Mouse (Mus musculus) liver, adult (tissue): ENCODE data around the gene Gnb1l.

Experiments
- GATA4 ChIP-seq: IDR thresholded peaks from 2 replicates; pipeline ENCODE4 v1.6.1; 2014; ENCODE audit warnings: mild to moderate bottlenecking, low read length; ENCODE audit not compliant: insufficient replicate concordance

Gnb1l gene

DNA sequence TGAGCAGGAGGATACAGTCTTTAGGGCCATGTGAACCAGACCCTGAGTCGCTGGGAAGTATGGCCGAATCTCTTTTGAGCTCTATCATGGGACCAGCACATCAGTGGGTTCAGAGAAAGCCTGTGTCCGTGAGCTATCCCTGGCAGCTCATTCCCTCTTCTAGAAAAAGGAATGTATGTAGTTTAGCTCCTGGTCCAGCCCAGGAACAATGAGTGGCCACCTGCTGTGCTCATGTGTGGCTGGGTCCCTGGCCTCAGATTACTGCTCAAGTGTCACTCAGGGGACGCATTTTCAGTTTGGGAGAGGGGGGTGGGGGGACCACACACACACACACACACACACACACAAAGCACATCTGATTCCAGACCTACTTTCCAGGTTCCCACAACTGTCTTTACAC lies 26.1 kb upstream of the Gnb1l start:
- TF ChIP-seq GATA4, result no peak

DNA sequence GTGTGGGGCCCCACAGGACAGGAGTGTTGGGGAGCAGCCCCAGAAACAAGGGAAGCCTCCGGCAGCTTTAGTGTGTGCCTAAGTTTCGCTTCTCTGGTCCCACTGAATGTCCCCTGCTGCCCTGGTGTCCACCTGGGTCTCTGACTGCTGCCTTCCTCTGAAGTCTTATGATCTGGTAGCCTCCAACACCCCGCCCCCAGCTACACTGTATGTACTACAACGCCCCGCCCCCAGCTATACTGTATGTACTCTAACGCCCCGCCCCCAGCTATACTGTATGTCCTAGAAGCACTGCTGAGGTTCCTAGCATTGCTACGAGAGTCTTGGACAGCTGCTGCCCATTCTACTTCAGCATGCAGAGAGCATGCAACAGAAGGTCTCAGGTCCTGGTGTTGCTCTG lies 25.5 kb upstream of the Gnb1l start:
- TF ChIP-seq GATA4, result no peak

DNA sequence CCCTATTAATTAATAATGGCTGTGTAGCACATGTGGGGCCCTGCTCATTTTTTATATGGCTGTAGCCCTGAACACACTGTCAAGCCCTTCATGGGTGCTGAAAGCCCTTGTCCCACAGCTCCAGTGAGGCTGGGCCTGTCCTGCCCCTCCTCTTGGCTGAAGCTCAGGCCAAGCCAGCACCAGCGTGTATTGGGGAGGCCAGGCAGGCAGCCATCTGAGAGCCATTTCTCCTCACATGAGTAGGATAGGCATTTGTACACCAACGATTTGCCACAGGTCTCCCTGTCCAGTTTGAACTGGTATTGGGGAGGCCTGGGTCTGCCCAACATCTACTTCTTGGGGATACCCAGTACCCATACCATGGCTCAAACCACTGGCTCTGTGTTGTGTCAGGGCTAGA lies 24.5 kb upstream of the Gnb1l start:
- TF ChIP-seq GATA4, result no peak

DNA sequence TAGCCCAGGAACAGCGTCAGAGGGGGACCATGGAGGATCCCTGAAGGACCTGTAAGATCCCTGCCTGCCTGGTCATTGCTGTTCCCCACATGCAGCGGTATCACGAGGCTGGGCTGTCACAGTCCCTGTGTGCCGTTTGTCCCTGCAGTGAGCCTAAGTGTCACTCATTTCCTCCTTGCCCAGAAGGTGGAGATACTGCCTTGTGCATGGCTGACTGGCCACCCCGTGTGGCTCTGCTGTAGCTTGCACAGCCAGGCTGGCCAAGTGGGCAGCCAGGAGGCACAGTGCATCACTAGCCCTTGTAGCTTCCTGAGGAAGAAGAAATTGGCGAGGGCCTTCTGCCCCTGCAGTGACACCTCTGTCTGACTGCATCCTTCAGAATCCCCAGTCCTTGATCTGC lies 20.5 kb upstream of the Gnb1l start:
- TF ChIP-seq GATA4, result no peak

DNA sequence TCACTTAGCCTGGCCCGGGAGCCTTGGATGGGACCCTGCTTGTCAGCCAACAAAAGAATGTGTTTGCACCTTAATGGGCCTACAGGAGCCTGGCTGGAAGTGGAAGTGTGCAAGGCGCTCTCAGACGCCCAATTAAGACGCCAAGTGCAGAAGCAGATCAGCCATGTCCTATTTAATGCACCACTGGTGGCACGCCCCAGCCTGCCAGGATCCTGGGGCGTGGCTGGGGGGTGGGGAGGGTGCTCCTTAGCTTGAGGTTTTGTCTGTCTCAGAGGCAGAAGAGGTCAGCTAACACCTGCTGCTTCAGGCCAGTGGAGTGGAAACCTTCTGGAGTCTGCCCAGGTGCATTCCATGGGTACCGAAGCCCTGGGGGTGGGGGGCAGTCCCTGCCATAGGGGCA lies 18.8 kb upstream of the Gnb1l start:
- TF ChIP-seq GATA4, result no peak

DNA sequence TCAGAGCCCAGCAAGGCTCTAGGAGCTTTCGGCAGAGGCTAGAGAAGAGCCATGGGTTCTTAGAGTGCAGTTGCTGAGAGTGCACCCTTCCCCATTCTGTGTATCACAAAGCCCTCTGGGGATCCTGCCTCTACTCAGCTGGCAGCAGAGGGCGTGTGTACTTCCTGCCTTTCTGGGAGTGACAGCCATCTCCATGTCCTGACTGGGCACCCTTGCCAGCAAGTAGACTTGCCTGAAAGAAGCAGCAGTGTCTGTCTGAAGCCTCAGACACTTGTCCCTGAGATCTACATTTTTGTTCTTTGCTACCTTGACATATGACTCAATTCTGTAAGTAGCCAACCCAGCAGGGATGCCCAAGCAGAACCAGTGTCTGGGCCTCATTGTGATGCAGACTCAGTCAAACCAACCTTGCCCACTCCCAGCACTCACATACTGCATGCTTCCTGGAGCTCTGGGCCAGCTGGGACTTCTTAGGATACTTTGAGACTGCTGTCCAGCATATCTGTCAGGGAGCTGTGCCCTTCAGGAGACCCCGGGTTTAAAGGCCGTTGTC lies 17.5 kb upstream of the Gnb1l start:
- no peak for TF ChIP-seq GATA4

DNA sequence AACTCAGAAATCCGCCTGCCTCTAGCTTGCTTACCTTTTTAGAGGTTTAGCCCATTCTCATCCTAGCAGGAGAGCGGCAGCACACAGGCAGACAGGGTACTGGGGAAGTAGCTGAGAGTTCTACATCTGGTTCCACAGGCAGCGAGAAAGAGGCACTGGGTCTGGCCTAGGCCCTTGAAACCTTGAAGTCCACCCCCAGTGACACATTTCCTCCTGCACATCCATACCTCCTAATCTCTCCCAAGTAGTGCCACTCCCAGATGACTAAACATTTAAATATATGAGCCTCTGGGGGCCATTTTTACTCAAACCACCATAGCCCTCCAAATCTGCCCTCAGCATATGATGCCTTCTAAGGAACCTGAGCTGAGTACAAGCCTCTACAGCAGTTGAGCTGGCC lies 16.1 kb upstream of the Gnb1l start:
- TF ChIP-seq GATA4, result no peak

DNA sequence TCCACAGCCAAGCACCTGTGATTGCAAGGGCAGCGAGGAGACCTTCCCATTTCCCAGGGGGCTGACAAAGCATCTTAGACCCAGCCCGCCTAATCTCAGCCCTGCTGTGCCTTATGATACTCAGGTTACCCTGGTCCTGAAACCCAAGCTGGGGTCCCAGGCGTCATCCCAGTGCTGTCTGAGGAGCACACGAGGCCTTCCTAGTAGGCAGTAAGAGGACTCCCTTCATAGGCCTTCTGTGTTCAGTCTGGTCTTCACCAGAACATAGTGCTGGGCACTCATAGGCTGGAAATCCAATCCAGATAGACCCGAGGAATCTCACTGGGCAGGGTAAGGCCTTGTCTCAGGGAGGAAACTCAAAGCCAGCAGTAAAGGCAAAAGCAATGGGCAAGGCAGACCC lies 14.7 kb upstream of the Gnb1l start:
- no peak for TF ChIP-seq GATA4

DNA sequence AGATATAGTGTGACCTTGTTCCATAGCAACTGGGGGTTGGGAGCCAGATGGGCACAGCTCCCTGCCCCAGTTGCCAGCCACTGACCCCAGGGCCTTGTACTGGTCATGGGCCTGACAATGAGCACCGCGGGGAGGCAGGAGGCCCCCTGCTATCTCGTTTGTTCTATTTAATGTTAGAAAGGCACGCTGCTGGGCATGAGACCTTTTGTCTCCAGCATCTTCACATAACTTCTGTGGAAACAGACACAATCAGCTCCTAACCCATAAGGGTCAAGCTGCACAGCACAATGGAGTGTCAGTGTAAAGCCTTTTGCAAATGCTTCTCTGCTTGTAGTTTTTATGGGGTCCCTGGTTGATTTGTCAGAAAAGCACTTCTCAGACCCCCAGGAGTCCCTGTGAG lies 14.1 kb upstream of the Gnb1l start:
- no peak for TF ChIP-seq GATA4

DNA sequence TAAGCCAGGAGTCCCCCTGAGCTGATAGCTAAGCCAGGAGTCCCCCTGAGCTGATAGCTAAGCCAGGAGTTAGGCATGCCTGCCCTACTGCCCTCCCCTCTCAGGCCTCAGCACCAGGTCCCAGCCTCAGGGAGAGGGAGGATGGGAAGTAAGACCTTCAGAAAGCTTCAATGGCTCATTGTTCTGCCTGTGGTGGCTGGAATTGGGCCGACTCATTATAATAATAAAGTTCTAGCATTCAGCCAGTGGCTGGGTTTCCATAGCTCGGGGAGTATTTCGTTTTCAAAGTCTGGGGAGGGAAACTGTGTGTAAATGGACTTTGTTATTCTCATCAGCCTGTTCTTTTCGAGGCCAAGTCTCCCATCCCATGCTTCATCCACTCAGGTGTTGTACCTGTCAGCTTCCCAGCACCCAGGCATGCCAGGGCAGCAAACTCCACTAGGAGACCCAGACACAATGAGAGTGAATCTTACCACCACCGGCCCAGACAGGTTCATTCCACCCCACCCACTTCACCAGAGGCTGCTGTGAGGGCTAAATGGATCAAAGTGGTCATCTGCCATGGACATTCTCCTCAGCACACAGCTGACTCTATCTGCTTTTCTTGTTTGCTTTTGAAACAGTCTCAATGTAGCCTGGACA lies 13.6 kb upstream of the Gnb1l start:
- TF ChIP-seq GATA4, result no peak

DNA sequence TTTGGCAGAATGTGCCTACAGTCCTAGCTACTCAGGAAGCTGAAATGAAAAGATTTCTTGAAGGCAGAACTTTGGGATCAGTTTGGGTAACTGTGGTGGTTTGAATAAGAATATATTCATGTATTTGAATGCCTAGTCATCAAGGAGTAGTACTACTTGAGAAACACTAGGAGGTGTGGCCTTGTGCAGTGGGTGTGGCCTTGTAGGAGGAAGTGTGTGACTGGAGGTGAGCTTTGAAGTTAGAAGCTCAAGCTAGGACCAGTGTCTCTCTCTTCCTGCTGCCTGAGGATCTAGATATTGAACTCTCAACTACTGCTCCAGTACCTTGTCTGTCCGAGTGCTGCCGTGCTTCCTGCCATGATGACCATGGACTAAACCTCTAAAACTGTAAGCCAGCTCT lies 12.4 kb upstream of the Gnb1l start:
- no peak for TF ChIP-seq GATA4

DNA sequence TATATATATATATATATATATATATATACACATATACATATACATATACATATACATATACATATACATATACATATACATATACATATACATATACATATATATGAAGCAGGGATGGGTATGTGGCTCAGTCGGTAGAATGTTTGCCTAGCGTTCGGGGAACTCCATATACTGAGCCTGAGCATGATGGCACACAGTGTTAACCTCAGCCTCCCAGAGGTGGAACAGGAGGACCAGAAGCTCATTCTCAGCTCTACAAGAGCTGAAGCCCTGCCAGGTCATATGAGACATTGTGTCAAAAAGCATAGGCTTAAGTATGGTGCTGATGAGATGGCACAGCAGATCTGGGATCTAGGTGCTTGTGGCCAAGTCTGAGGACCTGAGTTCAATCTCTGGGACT lies 8.2 kb upstream of the Gnb1l start:
- no peak for TF ChIP-seq GATA4

DNA sequence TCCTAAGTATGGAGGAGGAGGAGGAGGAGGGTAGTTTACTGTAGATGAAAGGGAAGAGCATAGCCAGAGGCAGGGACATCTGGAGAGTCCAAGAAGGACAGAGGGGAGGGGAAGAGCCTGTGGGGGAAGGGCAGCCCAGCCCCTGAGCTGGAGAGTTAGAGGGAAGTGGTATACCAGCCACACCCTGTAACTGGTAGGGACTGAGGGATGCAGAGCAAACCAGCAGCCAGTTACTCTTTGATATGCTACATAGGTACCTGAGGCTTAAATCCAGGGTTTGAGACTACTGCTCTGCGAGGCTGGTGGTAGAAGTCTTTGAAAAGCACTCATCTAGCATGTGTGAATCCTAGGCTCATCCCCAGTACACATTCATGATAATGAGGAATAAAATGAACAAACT lies 7.6 kb upstream of the Gnb1l start:
- no peak for TF ChIP-seq GATA4

DNA sequence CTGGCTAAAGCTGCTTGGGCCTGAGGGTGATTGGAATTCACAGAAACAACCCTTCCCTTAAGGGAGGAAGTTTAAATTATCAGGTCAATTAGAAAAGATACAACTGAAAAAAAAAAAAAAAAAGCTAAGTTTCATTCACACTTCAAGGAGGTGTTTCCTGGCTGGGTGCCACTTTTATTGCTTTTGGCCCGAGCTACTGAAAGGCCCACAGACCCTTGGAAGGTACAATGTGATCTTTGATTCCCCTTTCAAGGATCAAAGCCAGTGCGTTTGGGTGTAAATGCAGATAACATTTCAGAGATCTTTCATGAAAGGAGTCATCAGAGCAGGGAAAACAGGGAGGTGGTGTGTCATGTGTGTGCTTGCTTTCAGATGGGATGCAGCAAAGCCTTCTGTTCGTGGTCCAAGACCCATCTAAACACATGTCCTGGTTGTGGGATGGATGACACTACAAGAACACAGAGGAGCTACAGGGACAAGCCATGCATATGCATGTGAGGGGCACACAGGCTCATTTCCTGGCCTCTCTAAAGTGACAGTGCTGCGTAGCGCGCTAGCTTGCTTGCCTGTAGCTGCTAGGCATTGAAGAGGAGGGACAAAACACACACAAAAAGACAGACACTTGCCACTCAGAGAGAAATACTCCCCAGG lies 523 bp upstream of the Gnb1l start:
- TF ChIP-seq GATA4, result no peak

DNA sequence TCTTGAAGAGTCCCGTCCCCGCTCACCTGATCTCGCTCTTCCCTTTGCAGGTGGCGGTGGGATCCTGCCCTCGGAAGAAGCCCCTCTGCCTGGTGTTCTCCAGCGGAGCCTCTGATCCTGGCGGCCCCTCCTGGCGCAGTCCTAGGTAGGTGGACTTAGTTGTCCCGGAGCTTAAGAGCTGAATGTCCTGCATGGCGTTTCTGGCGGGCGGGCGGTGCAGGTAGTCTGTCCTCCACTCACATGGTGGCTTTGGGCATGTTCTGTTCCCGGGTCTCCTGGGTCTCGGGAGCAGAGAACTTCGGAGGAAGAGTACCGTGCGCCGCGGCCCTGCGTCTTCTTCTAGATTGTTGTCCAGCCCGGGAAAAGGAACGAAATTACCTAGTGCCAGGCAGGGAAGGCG lies 483 bp downstream of the Gnb1l start:
- TF ChIP-seq GATA4, result no peak

DNA sequence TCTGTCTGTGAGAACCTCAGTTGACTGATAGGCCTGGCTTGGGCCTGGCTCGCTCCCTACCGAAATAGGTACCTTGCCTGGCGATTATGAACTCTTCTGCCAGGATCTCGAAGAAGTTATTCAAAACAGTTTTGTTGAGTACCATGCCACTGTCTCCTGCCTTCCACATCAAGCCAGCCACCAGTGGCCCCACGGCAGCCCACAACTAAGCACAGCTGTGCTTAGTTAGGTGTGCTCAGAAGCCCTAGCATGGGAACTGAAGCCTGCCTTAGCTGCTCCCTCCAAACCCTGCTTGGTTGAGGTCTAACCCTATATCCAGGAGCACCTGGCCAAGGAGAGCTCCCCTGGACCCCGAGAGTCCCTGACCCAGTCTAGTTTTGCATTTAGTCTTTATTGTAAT lies 3.0 kb downstream of the Gnb1l start:
- TF ChIP-seq GATA4, result no peak
